Mouse (Mus musculus) induced T-regulatory cell, adult 2 months (primary cell): ENCODE measurements around the gene Otub1.
A peak's percentile ranks its signal among the peaks of the same experiment; 100 is the strongest.

ENCODE experiments used
- DNase-seq: peaks from one replicate; pipeline ENCODE4 v3.0.0-alpha.2; 2012; ENCODE audit warnings: low read depth

The Otub1 gene

DNA sequence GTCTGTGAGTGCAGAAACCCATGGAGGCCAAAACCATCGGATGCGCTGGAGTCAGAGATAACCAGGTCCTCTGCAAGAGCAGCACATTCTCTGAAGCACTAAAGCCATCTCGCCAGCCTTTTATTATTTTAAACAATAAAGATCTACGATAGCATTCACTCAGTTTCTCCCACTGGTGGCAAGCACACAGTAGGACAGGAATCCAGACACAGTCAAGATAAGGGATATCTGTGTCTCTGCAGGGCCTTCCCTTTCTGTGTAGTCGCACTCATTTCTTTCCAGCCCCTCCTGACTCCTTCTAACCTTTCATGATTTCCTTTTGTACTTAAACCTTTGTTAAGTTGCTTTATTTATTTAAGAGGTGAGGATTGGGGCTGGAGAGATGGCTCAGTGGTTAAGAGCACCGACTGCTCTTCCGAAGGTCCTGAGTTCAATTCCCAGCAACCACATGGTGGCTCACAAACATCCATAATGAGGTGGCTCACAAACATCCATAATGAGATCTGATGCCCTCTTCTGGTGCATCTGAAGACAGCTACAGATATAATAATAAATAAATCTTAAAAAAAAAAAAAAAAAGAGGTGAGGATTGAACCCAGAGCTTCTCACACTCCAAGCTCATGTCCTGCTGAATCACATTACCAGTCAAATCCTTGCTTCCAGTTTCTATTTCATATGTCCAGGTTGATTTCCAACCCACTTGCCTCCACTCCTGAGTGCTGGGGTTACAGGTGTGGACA, 4.0 kb upstream of the Otub1 start:
- no peak for DNase-seq

- DNase-seq = no peak
Measured at GRCm38 (mm10) chr19:7205326-7205725, 790 bp downstream of the Otub1 start.

- no peak for DNase-seq
Measured at GRCm38 (mm10) chr19:7204898-7205297, 1.2 kb downstream of the Otub1 start.

DNA sequence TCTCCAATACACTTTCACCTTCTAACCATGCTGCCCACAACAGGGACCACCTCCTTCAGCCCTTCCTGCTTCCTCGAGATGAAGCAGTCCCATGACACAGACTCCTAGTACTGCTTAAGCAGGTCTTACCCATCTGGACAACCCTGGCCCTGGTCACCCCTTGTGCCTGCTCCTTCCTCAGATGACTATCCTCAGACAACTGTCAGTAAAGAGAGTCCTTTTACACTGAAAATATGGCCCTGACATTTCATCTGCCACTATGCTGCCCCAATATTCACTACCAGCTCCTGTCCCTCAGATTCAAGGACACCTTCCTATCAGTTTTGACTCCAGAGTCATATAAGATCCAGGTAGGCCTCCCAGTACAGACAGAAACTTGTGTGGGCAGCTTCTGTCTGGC, 5.7 kb downstream of the Otub1 start:
- no peak for DNase-seq

DNA sequence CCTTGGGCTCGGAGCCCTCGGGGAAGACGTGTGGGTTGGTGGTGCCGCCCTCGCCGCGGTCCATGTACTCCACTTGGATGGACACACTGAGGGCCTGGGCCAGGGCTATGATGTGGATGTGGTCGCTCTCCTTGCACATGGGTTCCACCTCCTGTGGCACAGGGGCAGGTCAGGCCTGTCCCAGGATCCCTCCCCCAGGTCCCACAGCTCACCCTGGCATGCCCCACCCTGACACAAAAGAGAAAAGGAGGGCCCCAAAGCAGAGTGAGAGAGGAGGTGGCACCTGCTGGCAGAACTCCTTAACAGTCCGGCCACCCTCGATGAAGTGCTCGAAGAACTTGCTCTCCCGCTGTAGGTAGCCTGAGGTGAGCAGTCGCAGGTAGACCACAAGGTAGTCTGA, 7.0 kb downstream of the Otub1 start:
- DNase-seq = no peak

- no peak for DNase-seq
Measured at GRCm38 (mm10) chr19:7197445-7197844, 8.7 kb downstream of the Otub1 start.

- no peak for DNase-seq
Measured at GRCm38 (mm10) chr19:7196741-7197270, 9.3 kb downstream of the Otub1 start.

- peak; percentile 51 for DNase-seq
Measured at GRCm38 (mm10) chr19:7195900-7196728, 10.0 kb downstream of the Otub1 start.

GRCm38 (mm10) chr19:7192561-7192967, 13.6 kb downstream of the Otub1 start:
- DNase-seq = no peak

- DNase-seq = no peak
Measured at GRCm38 (mm10) chr19:7191639-7192038, 14.5 kb downstream of the Otub1 start.

GRCm38 (mm10) chr19:7190986-7191385, 15.1 kb downstream of the Otub1 start:
- DNase-seq = no peak

- DNase-seq = no peak
Measured at GRCm38 (mm10) chr19:7189026-7189425, 17.1 kb downstream of the Otub1 start.

- DNase-seq = no peak
Measured at GRCm38 (mm10) chr19:7187157-7187556, 19.0 kb downstream of the Otub1 start.

DNA sequence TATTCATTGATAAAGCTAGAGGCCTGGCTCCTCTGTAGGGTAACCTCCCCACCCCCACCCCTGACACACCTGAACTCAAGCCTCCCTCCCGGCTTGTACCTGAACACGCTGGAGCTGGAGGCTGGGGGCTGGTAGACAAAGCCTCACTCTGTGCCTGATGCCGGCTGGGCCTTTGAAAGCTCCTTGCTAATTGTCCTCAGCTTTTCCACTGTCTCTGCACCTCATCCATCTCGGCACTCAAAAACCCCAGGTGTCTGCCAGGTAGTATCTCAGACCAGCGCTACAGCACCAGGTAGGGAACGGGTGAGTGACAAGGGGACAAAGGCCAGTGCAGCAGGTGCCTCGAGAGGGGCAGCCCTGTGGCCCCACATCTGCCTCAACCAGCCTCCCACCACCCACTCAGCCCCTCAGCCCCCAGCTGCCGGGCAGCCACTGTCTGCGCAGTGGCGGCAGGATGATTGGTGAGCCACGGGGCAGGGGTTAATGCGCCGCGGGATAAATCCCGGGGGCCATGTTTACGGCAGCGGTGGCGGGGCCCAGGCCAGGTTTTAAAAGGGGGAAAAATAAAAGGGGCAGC, 20.3 kb downstream of the Otub1 start:
- no peak for DNase-seq

GRCm38 (mm10) chr19:7185059-7185458, 21.1 kb downstream of the Otub1 start:
- DNase-seq = no peak

- no peak for DNase-seq
Measured at GRCm38 (mm10) chr19:7183419-7183818, 22.7 kb downstream of the Otub1 start.

DNA sequence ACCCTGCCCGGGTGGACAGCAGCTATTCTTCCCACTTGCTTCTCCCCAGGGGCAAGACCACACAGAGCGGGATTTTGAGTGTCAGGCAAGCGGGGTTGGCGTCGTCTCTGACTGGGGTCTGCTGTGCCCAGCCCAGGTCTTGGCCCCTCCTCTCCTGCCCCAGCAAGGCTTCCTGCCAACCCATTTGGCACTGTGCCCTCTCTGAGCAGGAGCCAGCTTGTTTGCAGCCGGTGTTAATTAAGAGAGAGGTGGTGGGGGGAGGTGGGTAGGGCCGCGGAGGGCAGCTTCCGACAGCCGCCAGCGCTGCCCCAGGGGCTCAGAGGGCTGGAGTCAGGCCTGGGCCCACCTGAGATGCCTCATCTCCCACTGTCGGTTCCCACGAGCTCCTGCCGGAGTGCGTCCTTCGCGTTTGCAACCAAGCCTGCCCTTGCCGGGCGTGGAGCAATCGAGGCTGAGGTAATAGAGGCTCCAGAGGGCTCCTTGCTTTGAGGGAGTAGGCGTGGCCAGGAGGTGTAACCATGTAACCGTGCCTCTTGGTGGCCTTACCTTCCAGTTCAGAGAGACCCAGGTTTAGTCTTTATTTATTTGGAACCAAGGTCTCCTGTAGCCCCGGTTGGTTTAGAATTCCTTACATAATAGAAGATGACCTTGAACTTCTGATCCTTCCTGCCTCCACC, 23.7 kb downstream of the Otub1 start:
- no peak for DNase-seq

DNA sequence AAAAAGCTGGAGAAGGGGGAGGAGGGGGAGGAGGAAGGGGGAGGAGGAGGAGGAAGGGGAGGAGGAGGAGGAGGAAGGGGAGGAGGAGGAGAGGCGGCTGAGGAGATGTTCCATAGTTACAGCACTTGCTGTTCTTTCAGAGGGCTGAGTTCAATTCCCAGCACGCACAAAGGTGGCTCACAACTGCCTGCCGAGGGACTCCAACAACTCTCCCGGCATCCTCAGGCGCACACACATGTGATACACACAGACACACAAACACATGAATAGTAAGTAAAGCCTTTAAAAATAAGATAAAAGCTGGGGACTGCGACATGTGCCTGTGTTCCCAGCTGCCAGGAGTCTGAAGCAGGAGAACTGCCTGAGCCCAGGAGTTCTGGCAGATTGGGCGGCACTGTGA, 24.6 kb downstream of the Otub1 start:
- DNase-seq = no peak

DNA sequence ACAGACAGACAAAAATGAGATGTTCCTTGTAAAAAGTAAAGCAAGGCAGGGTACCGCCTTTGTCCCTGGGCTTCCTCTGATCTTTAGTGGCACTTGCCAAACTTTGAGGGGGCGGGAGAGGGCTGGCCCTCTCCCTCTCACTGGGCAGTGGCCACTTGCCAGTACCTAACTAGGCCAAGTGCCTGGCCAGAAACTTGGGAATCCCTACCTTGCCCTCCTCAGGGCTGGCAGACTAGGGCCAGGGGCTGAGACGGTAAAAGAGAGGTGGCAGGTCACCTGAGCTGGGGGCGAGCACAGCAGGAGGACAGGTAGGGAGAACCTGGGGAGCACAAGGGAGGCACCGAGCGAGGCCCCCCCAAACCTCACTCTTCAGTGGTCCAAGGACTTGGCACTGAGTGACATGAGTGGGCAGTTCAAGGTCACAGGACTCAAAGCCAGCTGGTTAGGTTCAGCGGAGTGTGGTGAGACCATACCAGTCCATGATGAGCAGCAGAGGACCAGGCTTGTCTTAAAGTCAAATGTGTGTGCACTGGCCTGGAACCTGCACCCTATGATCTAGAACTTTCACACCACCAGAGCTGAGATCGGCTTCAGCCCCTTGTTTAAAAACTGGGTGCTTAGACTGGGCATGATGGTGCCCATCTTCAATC, 25.2 kb downstream of the Otub1 start:
- no peak for DNase-seq

- no peak for DNase-seq
Measured at GRCm38 (mm10) chr19:7178841-7179452, 27.2 kb downstream of the Otub1 start.

DNA sequence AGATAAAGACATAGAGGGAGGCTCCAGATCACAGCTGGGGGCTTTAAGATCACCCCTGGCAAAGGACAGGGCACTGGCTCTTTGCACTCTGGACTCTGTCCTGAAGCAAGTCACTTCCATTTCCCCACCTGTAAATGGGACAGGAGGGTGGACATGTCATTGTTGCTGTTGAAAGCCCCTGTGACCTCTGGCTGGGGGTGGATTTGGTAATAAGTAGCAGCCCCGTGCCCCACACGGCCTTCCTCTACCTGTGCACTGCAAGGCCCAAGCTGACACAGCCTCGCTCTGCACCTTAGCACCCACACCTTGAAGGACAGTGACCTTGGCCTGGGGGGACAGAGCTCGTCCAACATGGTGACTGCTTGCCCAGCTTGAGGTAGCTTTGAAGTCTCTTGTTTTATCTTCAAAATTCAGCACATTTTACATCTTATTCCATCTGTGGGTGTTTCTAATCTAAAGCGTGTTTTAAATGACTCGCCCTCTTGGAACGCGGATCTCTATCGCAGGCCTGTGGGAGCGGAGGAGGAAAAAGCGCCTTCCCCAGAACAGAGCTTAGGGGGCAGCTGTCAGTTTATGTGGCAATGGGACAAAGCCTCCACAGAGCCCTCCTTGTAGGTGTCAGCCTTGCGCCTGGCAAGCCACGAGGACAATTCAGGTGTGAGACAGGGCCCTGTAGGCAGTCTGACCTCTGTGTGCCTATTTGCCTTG, 28.2 kb downstream of the Otub1 start:
- DNase-seq = no peak
